Mouse (Mus musculus) ovary, postnatal 10 days (tissue): ENCODE data around the gene Fntb.
"Not testable (repeated sequence)": the region's sequence is repeated elsewhere in the genome, so short reads cannot be mapped to it uniquely, and the experiment has no call there.

Experiments used
- DNase-seq: peaks from one replicate; pipeline ENCODE4 v3.0.0; 2022; ENCODE audit warnings: low spot score

Fntb gene

DNA sequence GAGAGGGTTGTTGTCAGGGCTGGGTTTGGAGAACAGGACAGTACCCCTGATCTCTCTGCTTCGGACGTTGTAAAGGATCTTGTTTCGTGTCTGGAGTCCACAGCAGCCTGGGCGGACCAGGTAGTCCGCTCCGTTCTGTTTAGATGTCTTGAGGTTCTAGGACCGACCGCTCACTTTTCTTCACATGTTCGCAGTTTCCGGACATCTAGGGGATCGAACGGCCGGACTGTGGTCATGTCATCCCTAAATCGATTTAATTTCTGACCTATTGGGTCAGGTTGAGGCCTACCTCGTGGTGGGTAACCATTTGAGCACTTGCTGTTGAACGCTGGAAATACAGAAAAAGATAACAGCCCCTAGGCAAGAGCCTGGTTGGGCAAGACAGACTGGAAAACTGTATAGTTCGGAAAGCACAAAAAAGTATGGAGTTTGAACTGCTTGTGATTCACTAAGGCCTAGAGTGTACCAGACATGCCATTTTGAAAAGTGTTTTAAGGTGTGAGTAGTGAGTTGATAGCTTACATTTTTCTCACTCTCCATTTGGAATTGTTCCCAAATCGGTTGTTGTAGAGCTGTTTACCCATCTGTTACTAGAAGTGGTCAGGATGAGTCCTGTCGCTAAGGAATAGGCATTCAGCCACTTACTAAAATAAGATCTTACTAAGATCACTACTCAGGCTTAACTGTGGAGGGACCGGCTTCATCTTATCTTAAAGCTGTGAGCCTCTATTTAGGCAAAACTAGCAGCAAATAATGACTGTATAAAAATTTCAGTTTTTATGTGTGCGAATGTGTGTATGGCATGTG, 72.7 kb downstream of the Fntb start:
- DNase-seq, result no peak

DNA sequence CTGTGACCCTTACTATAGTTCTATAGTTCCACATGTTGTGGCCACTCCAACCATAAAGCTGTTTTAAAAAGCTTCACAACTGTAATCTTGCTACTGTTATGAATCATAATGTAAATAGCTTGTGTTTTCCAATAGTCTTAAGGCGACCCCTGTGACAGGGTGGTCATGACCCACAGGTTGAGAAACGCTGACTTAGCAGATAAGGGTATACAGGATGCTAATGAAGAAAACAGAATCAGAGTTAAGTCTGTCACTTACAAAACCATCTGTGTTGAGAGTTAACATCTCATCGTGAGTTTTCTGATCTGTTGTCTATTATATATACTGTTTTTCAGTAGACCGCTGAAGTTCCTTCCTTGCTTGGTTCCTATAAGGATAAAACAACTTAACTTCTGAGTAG, 73.9 kb downstream of the Fntb start:
- DNase-seq, result no peak

DNA sequence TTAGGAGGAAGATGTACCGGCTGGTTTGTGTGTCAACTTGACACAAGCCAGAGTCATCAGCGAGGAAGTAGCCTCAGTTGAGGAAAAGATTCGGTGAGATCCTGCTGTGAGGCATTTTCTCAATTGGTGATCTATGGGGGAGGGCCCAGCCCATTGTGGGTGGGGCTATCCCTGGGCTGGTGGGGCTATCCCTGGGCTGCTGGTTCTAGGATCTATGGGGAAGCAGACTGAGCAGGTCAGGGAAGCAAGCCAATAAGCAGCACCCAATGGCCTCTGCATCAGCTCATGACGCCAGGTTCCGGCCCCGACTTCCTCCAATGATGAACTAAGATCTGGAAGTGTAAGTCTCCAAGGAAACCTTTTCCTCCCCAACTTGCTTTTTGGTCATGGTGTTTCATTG, 74.7 kb downstream of the Fntb start:
- DNase-seq, result no peak

DNA sequence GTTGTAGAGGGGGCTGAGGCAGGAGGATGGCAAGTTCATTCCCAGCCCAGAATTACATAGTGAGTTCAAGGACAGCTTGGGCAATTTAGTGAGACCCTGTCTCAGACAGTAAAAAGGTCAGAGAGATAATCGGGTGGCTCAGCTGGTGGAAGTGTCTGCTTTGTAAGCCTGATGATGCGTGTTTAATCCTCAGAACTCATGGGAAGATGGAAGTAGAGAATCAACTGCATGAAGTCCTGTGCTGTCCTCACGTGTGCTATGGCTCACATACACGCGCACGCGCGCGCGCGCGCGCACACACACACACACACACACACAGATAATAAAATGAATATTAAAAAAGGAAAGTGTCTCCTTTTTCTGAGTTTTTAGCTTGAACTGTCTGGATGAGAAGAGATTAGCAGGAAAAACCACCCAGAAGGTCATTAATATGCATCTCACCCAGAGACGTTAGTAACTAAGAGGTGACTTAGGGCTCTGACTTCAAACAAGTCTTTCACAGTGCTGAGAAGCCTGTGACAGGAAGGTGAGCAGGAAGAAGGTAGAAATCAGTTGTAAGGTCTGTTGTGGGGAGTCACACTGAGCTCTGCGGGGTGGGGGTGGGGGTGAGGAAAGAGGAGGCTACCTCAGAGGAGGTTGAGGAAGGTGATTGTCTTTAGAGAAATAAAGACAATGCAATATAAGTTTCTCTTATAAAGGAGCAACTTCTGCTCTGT, 79.1 kb downstream of the Fntb start:
- DNase-seq, result no peak

DNA sequence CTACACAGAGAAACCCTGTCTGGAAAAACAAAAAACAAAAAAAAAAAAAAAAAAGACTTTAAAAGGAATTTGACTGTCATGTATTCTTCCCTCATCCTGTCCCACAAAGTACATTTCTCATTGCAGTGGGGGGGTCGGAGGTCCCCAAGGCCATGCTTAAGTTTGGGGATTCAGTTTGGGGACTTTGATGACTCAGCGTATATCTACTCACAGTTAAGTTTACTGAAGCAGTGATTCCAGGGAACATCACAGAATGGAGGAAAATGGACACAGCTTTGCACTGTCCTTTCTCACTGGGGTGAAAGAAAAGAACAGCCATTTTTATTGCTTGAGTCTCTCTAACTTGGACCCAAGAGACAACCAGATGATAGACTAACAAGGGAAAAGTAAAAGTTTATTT, 87.0 kb downstream of the Fntb start:
- DNase-seq, result no peak

DNA sequence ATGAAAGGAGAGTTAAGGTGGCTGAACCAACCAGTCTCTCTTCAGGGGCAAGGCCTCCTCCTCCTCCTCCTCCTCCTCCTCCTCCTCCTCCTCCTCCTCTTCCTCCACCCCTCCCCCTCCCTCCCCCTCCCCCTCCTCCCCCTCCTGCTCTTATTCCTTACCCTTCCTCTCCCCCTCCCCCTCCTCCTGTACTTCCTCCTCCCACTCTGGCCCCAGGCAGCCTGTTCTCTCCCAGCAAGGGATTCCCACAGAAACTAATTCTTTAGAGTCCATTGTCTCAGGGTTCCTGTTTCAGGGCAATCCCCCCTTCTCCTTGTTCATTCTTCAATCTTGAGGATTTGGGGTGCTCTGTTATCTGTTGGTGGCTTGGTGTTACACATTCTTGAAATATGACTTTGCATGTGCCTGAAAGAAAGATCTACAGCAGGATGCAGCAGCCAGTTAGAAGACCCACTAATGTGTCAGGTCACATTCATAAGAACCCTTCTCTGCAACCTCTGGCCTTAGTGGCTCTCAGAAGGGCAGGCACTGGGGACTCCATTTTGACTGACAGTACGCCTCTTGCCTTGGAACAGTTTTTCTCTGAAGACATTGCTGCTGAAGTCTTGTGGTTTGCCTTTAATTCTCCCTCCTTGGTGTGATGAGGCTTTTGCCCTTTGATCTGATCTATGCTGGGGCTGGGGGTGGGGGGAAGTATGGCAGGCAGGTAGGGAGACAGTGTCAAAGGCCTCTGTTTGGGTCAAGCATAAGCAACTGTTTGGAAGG, 88.2 kb downstream of the Fntb start:
- no peak for DNase-seq

DNA sequence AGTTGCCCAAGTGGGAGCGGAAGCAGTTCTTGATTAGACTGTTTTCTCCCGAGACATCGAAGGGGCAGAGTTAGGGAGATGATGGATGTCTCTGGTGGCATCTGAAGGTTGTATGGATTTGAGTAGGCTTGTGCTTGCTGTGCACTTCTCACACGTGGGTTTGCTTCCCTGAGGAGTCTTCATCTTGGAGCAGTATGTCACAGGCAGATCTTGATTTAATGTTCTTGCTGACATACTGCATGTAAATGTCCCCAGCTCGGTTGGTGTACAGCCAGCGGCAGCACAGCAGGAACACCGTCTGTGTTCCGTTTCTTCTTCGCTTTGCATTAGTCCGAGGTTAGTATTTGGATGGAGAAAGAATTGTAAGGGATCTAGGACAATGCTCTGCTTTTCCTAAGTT, 91.7 kb downstream of the Fntb start:
- DNase-seq, result no peak

DNA sequence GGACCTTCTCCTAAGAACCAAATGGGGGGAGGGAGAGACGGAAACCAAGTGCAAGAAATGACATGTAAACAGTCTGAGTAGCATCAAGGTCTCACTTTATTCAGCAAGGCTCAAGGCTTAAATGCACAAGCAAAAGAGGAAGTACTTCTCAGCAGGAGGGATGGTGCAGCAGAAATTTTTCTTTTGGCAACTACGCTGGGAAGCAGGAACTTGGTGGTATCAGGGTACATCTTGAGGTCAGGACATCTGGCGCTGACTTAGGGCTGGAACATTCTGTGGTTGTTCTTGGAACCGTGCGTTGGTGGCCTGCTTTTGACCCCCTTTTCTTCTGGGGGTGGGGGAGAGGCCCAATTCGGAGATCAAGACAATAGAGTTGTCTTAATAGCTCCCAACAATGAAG, 93.4 kb downstream of the Fntb start:
- DNase-seq, result not testable (repeated sequence)

DNA sequence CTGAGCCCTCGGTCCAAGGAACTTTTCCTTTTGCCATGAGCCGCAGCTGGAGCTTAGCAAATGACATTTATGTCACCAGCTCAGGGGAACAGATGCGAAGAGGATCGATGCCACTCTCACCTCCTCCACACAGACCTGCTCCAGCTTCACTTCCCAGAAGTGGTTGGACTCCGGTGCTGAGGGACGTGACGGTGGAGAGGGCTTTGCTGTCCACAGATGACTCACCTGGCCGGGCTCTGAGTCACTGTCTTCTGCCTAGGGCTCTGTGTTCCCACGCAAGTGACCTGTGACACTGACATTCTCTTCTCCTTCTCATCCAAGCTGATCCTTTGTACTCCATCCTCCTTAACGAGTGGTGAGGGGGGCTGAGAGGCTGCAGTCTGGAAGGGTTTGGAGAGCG, 98.3 kb downstream of the Fntb start:
- DNase-seq, result no peak

DNA sequence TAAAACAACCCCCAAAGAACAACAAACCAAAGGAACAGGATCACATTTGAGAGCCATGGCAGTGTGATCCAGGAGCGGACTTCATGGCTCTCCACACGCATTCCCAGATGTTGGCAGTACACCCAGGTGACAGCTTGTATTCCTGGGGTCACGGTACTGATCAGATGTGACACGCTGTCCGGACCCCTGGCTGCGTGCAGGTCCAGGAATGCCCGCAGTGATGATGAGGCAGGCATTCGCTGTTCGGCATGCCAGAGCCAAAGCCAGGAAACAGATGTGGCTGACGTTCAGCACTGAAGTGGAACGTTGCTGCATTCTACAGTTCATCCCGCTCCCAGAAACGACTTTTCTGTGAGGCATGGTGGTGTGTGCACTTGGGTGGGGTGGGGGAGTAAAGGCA, 99.9 kb downstream of the Fntb start:
- no peak for DNase-seq

DNA sequence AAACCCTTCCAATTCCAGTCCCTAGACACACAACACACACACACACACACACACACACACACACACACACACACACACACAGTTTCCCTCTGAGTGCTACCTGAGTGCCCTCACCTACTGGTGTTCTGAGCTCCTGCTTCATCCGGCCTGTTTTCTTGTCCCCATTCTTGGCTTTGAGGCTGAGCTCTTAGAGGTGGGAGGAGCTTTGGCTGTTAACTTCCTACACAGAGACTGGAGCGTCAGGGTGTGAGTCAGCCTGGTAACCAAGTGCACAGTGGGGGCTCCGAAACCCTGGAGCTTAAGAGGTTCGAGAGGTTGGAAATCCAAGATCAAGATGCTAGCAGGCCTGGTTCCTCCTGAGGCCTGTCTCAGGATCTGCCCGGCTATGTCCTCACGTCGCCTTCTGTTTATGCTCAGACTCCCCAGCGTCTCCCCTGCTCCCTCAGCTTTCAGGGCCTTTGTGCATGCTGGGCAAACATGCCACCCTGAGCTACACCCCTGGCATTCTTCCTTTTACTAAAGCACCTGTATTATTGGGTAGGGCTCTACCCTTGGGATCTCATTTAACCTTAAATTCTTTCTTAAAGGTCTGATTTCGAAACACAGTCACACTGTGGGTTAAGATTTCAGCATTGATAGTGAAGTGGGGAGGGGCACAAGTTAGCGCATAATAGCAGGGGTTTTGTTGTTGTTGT, 102.3 kb downstream of the Fntb start:
- no peak for DNase-seq

DNA sequence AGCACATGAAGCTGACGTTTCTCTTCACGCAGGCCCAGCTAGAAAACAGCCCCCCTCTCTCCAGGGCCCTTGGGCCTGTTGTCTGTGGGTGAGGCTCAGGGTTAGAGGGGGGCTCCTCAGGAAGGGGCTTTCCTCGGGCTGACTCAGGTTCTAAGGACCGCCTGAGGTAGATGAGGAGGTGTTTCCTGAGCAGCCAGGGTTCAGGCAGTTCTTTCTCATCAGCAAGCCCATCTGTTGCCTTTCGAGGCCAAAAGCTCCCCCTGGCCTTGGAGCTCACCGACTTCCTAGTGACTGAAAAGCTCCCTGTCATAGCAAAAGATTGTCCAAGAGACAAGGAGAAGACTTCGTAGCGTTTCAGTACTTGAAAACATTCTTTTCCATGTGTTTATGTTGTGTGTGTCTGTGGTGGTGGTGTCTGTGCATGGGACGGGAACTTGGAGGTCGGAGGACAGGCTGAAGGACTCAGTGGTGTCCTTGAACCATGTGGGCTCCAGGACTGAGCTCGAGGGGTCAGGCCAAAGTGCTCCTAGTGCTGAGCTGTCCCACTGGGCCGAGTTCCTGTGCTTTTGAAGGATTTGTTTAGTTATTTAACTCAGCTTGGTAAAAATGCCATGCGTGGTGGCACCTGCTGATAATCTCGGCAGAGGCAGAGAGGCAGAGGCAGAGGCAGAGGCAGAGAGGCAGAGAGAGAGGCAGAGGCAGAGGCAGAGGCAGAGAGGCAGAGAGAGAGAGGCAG, 103.2 kb downstream of the Fntb start:
- no peak for DNase-seq

DNA sequence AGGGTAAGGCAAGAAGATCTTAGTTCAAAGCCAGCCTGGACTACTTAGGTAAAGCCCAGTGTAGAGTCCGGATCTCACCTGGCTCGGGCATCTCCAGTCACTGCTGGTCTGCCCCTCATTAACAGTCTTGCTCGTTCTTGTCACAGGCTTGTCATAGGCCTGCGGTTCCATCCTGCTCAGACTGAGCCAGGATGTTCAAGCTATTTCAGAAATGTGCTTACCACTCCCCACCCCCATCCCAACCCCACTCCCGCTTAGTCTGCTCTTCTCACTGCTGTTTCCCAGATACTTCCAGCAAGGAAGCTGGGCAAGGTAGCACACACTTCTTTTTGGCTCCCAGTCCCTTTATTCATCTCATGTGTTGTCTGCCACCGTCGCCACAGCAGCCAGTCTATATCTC, 104.2 kb downstream of the Fntb start:
- no peak for DNase-seq

DNA sequence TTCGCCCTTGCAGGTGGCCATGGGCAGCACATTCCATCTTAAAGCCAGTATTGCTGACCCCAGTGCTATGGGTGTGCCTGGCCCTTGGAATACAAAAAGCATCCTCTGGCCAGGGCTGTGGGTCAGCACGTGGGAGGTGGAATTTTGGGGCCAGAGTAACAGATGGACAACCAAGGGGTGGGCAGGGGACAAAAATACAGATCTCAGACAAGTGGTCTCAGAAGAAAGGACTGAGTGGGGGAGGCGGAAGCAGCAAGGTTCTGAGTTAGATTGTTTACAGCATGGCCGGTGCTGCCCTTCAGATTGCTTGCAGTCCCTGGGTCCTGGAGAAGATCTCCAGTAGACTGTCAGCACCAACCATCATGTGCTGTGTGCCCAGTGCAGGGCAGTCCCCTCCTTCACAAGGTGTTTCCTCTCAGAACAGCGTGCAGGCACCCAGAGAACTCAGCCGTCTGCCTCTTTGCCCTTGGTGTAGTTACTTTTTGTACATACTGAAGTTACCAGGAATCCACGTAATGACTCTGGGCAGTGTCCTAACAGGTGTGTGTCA, 107.5 kb downstream of the Fntb start:
- no peak for DNase-seq

DNA sequence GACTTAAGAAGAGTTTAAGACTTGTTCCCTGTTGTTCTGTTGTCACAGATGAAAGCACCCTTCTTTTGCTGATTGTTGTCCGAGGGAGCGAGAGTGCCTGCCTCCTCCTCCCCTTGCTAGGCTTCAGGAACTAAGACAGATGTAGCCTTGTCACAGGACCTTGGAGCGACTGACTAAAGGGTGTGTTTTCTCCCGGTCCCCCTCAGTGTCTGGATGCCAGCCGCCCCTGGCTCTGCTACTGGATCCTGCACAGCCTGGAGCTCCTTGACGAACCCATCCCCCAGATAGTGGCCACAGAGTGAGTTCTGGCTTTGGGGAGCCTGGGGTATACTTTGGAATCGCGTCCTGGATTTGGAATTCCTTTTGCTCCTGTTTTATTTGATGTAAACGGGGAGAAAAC, 109.4 kb downstream of the Fntb start:
- DNase-seq, result no peak

DNA sequence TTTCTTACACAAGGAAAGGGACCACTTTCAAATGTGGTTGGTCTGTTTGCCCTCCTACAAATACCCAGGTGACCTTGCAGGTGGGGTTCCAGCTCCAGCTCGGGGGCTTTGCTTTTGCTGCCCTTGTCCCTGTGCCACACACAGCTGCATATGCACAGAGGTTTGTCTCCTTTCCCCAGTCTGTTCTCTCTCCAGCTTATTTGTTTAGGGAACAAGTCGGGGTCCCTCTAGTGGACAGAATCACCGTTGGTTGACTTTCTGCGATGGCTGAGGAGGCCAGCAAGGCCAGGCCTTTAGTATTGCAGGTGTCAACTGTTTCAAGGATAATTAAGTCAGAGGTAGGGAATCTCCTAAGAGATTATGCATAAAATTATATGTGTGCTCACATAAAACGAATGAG, 113.9 kb downstream of the Fntb start:
- no peak for DNase-seq

DNA sequence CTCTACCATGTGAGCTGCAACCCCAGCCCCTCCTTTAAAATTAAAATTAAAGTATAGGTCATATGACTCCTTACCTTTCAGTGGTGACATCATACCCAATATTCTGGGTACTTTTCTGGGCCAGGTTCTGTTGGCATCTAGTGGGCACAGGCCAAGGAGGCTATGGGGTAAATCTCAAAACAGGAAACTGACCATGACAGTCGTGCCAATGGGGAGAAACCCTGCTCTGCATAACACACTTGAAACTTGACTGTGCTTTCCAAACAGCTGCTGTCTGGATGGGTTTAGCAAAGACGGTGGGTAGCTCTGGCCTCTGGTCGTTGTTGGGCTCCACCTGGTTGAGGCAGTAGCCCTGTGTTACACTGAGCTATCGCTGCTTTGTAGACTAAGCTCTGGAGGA, 114.7 kb downstream of the Fntb start:
- no peak for DNase-seq

DNA sequence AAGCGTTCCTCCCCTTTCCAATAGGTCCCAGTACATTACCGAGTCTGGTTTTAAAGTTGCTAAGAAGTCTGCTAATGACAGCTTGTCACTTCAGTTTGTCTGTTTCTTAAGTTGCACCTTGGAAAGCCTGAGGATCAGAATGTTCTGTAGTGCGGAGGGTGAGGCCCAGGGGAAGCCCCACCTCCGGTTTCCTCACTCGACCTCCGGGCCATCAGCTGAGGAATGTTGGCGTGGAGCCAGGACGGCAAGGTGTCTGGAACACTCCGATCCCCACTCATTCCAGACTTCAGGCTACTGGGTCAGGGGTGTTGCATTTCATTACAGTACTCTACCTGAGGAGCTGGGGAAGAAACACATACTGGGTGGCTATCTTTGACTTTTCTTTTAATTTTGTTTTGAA, 118.4 kb downstream of the Fntb start:
- peak; percentile 38 for DNase-seq

DNA sequence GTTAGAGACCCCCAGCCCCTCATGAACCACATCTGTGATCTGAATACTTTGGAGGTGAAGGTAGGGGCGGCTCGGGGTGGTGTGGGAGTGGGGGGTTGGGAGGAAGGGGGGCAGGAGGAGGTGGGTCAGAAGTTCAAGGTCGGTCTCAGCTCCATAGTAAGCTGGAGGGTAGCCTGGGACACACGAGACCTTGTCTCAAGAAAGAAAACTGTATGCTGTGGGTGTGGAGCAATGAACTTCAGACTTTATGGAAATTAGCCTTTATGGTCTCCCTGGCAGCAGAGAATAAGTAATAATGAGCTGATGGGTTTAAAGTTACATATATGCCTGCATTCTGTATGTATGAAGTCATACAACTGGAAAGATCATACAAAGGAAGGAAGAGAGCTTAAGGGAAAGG, 119.7 kb downstream of the Fntb start:
- DNase-seq, result no peak

DNA sequence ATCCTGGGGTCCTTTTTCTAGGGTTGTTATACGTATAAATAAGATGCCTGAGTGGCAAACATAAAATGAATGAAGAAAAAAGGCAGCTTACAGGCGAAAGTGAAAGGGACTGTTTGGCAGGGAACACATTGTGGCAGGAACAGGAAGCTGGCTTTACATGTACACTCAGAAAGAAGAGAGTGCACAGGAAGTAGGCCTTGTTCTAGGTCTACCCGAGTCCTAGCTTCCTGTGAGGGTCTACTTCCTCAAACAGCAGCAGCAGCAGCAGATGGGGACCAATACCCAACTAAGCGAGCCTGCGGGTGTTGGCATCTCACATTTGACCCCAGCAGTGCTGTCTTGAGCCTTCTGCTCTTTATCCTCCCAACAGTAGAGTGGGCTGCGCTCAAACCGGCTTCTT, 121.4 kb downstream of the Fntb start:
- no peak for DNase-seq

DNA sequence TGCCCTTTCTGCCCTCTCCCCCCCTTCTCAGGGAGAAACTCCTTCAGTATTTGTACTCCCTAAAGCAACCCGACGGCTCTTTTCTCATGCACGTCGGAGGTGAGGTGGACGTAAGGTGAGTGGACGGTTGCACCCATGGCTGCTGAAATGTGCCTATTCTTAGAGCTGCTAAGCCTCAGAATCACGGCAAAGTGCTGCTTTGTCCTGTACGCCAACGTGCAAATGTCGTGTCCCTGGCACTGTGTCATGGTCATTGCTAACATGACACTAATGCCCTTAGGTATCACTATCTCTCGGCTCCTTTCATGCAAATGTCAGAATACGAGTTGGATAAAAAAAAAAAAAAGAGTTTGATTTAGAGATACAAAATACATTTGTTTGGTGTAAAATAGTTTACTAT, 122.6 kb downstream of the Fntb start:
- DNase-seq, result no peak
